Mouse (Mus musculus): ENCODE data around the gene Grik3. TPM values are rescaled to one million over a fixed set of nuclear protein-coding genes. Genes with fewer than 3 reads are reported as not detected.
"Not testable (repeated sequence)": the region's sequence is repeated elsewhere in the genome, so short reads cannot be mapped to it uniquely, and the experiment has no call there.

Gene Grik3
- polyA plus RNA-seq, 1 experiment from 2014 or later = 4.7 TPM

DNA sequence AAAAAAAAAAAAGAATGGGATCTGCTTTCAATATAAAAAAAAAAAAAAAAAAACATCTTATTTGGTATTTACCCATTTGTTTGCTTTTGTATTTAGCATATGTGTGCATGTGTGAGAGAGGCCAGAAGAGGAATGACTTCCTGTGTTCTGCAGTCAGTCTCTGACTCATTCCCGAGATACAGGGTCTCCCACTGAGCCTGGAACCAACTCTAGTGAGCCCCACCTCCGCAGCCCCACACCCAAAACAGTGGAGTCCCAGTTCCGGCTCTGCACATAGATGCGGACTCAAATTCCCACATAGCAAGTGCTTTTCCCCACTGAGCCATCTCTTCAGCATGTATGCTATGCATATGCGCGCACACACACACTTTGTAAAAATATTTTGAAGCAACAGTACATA lies 115.6 kb downstream of the Grik3 start:
- no peak overlapping the region for H3K9ac ChIP-seq
- no peak overlapping the region for H3K4me3 ChIP-seq
- no peak overlapping the region for H3K4me2 ChIP-seq
- H3K27me3 ChIP-seq = 0 out of 2 replicates have a peak, but pooled peaks cover 14% of the 10 kb centered on the region
- no peaks in the 10 kb centered on the region for H3K36me3 ChIP-seq (ENCODE audit: poor library complexity, severe bottlenecking)
- 84% methylated on average over 6 of the region's 6 CpGs for WGBS
- peaks cover 22% of the 10 kb centered on the region for H3K4me1 ChIP-seq
- ATAC-seq = no peak
- H3K9me3 ChIP-seq (replicated peaks) = no peaks in the 10 kb centered on the region; the same call in 1 of the 2 replicates
- H3K27ac ChIP-seq = no peak overlapping the region

DNA sequence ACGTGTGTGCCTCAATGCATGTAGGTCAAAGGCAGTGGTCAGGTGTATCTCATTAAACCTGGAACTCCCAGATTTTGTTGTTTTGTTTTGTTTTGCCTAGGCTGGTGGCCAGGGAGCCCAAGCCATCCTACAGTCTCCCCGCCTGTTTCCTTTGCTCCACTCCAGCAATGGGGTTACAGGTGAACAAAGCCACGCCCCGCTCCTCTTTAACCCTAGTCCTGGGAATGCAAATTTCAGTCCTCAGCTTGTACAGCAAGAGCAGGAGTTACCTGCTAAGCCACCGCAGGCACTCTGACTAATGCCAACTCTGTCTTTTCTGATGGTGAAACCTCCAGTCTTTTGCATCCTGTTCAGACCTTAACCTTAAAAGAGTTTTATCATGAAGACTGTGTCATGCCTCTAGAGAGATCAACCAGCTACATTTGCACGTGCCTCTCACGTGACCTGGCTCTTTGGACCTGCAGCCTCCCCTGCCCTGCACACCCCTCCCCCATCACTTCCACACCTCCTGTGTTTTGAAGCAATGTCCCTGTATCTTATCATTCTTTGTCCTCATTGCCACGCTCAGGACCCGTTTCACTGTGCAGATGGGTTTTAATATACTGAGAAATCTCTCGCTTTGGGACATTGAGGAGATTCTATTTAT lies 117.0 kb downstream of the Grik3 start:
- Histone ChIP-seq H3K4me3 (no peak overlapping the region), H3K36me3 (ENCODE audit: poor library complexity, severe bottlenecking) (no peaks in the 10 kb centered on the region), H3K9ac (no peak overlapping the region), H3K4me2 (no peak overlapping the region), H3K4me1 (peaks cover 20% of the 10 kb centered on the region), H3K27ac (no peak overlapping the region), H3K27me3 (0 out of 2 replicates have a peak, but pooled peaks cover 12% of the 10 kb centered on the region), H3K9me3 (replicated peaks) (no peaks in the 10 kb centered on the region; the same call in 1 of the 2 replicates)
- no peak for ATAC-seq
- 62% methylated on average over 10 of the region's 10 CpGs for WGBS

DNA sequence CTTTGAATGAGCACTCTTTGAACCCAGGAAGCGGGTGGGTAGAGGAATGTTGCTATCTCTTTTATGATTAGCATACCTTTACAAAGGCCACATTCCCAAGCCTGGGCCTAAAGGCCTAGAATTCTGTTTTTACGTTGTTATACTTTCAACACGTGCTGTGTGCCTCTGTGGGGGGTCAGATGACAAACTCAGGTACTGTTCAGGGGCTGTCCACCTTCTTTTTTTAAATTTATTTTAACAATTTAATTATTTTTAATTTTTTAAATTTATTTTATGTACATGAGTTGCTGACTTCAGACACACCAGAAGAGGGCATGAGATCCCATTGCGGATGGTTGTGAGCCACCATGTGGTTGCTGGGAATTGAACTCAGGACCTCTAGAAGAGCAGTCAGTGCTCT lies 118.4 kb downstream of the Grik3 start:
- WGBS = 64% methylated on average over 3 of the region's 4 CpGs

DNA sequence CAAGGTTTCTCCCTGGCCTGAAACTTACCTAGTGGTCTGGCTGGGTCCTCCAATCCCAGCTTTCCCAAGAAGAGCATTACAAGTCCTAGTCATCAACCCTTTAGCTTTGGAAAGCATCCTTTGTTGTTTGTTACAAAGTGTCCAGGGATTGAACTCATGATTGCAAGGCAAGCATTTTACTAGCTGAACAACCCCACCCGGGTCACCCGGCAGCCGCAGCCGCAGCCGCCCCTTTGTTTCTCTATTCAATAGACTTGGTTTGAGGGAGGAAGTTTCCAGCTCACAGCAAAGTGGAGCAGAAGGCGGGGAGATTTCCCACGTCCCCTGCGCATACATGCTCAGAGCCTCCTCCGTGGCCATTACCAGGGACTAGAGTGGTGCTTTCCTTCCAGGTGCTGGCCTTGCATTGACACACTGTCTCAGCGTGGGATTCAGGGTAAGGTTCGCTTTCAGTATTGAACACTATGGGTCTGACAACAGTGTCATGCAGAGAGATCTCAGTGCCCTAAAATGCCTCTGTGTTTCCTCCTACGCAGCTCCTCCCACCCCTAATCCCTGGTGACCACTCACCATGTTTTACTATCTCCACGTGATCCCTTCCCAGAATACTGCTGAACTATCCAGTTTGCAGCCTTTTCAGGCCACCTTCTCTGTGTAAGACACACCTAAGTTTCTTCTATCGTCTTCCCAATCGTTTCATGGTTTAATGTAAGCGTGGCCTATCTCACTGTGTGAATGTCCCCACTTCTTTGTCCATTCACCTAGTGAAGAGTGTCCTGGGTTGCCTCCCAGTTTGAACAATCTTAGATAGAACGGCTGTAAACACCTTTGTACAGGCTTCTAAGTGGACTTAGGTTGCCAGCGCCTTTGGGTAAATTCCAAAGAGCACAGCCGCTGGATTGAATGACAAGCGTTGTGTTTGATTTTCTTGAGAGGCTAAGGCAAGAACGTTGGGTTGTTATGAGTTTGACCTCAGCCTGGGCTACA lies 119.1 kb downstream of the Grik3 start:
- Histone ChIP-seq H3K9ac (no peak overlapping the region), H3K4me2 (no peak overlapping the region), H3K36me3 (ENCODE audit: poor library complexity, severe bottlenecking) (no peaks in the 10 kb centered on the region), H3K4me1 (peaks cover 10% of the 10 kb centered on the region), H3K9me3 (replicated peaks) (no peaks in the 10 kb centered on the region; the same call in 1 of the 2 replicates), H3K4me3 (no peak overlapping the region), H3K27me3 (0 out of 2 replicates have a peak, but pooled peaks cover 9% of the 10 kb centered on the region), H3K27ac (no peak overlapping the region)
- no peak for ATAC-seq
- 54% methylated on average over 21 of the region's 21 CpGs for WGBS

More for the DNA sequence above, 118.4 kb downstream of the Grik3 start:
- H3K27ac ChIP-seq; H3K4me3 ChIP-seq; H3K9me3 ChIP-seq (replicated peaks); ATAC-seq; H3K27me3 ChIP-seq; H3K4me2 ChIP-seq; H3K36me3 ChIP-seq (ENCODE audit: poor library complexity, severe bottlenecking); H3K9ac ChIP-seq: not testable (repeated sequence)
- H3K4me1 ChIP-seq = peaks cover 15% of the 10 kb centered on the region

DNA sequence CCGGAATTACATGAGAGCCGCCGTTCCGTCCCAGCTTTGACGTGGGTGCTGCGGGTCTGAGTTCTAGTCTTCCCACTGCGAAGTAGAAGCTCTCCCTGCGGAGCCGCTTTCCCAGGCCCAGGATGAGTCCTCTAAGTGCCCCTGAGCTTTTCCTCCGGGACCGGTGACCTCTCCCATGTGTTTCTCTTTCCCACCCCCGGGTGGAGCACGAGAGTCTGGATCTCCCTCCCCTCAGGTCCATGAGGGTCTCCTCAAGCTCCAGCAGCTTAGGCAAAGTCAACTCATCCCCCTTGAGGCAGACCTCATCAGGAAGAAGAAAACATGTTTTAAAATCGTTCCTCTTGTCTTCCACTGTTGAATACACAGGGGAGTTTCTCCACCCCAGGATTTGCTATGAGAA lies 127.4 kb downstream of the Grik3 start:
- no peak overlapping the region for H3K9ac ChIP-seq
- no peak for ATAC-seq
- H3K4me2 ChIP-seq = no peak overlapping the region
- peaks cover 12% of the 10 kb centered on the region; the same call in 1 of the 2 replicates for H3K4me1 ChIP-seq
- H3K27me3 ChIP-seq = no peaks in the 10 kb centered on the region
- no peaks in the 10 kb centered on the region for H3K36me3 ChIP-seq (ENCODE audit: poor library complexity, severe bottlenecking)
- no peak overlapping the region for H3K27ac ChIP-seq
- 88% methylated on average over 14 of the region's 14 CpGs for WGBS
- H3K9me3 ChIP-seq (replicated peaks) = no peaks in the 10 kb centered on the region
- H3K4me3 ChIP-seq = no peak overlapping the region

DNA sequence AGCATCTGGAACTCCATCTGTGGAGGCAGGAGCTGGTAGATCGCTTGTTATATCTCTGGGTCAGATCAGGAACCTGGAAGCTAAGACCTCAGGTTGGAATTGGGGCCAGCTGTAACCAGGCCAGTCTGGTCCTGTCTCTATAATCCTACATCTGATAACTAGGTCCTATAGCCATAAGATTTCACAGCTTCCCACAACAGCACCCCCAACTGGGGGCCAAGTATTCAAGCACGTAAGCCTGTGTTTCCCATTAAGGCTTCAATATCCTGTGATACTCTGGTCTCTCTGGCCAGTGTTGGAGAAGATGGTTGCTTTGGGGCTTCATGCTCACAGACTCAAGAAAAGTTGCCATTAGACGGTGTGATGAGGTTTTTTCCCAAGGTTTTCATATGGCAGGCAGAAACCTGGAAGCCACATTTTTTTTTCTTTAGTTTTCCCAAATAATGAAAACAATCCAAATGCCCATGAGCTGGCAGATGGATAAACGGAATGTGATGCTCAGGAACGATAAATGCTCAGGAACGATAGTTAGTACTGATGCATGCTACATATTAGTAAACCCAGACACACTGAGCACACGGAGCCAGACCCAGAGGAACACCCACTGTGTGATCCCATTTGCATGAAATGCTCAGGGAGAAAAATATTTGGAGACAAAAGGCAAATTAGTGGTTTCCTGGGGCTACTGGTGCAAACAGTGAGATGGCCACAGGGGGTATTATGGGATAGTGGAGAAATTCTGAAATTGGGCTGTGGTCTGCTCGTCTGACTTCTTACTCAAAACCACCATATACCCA lies 128.2 kb downstream of the Grik3 start:
- Histone ChIP-seq H3K4me1 (peaks cover 12% of the 10 kb centered on the region; the same call in 1 of the 2 replicates), H3K4me3 (no peak overlapping the region), H3K4me2 (no peak overlapping the region), H3K27me3 (no peaks in the 10 kb centered on the region), H3K36me3 (ENCODE audit: poor library complexity, severe bottlenecking) (no peaks in the 10 kb centered on the region), H3K9ac (no peak overlapping the region), H3K27ac (no peak overlapping the region), H3K9me3 (replicated peaks) (no peaks in the 10 kb centered on the region)
- ATAC-seq = no peak
- 78% methylated on average over 8 of the region's 8 CpGs for WGBS

DNA sequence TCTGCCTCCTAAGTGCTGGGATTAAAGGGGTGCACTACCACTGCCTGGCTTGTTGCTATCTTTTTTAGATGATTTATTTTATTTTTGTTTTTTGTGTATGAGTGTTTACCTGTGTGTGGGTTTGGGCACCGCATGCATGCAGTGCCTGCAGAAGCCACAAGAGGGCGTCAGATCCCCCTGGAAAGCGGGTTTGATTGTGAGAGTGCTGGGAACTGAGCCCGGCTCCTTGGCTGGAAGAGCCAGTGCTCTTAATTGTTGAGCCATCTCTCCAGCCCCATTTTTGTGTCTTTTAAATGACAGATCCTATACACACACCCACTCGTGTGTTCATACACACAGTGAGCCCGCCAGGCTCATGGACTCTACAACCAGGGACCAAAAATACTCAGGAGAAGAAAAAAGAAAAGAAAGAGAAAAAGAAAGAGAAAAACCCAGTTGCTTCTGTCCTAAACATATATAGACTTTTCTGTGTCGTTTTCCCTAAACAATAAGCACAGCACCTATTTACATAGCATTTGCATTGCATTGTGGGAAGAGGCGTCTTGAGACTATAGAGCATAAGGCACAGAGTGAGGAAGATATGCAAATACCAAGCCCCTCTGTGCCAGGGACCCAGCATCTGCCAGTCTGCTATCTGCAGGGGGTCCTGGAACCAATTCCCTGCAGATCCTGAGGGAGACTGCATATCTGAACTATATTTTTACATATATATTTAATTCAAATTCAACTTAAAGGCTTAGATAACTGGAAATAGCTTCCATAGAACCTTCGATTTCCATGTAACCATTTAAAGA lies 134.6 kb downstream of the Grik3 start:
- no peak; the same call in 1 of the 2 replicates for ATAC-seq
- no peak overlapping the region for H3K9ac ChIP-seq
- peaks cover 25% of the 10 kb centered on the region for H3K4me1 ChIP-seq
- no peaks in the 10 kb centered on the region for H3K27me3 ChIP-seq
- peaks cover 7% of the 10 kb centered on the region; the same call in 1 of the 2 replicates for H3K9me3 ChIP-seq (replicated peaks)
- H3K36me3 ChIP-seq (ENCODE audit: poor library complexity, severe bottlenecking) = 0 out of 2 replicates have a peak, but pooled peaks cover 4% of the 10 kb centered on the region
- H3K27ac ChIP-seq = no peak overlapping the region
- no peak overlapping the region for H3K4me3 ChIP-seq
- no peak overlapping the region for H3K4me2 ChIP-seq
- 86% methylated on average over 9 of the region's 9 CpGs for WGBS

DNA sequence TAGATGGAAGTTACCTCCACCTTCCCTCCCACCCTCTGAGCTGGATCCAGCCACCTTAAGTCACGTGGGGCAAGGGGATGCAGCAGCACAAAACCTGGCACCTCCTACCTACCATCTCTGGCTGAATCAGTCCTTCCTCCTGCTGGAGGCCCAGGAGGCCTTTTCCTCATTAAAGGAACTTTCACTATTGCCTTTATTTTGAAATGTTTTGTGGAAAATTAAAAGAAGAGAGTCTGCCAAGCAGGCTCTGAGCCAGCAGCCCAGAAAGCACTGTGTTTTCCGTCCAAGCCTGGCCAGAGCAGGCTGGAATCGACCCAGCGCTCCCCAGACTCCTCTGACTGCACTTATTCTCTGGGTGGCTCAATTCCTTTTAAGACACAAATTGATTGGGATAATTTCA lies 139.0 kb downstream of the Grik3 start:
- Histone ChIP-seq H3K36me3 (ENCODE audit: poor library complexity, severe bottlenecking) (peaks cover 10% of the 10 kb centered on the region), H3K27me3 (peaks cover 8% of the 10 kb centered on the region; the same call in 1 of the 2 replicates), H3K9ac (no peak overlapping the region), H3K27ac (no peak overlapping the region), H3K4me1 (peaks cover 17% of the 10 kb centered on the region), H3K4me3 (no peak overlapping the region), H3K4me2 (no peak overlapping the region), H3K9me3 (replicated peaks) (peaks cover 11% of the 10 kb centered on the region; the same call in 1 of the 2 replicates)
- WGBS = 40% methylated on average over 4 of the region's 4 CpGs
- ATAC-seq = no peak

DNA sequence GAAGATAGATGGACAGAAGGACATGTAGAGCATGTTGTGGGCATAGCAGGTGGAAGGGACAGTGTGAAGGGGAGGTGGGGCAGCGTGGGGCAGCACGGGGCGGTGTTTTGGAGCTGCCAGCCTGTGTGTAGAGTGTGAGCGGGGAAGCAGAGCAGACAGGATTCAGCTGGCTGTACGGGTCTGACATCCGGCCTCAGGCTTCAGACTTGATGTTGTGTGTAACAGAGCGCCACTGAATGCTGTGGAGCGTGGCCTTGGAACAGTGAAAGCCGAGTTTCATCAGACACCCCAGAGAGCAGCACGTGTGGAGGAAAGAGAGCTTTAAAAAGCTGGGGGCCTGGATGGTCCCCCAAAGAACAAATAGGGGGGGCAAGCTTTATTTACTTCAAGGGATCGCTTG lies 144.5 kb downstream of the Grik3 start:
- Histone ChIP-seq H3K9me3 (replicated peaks) (0 out of 2 replicates have a peak, but pooled peaks cover 6% of the 10 kb centered on the region), H3K4me2 (no peak overlapping the region), H3K4me3 (no peak overlapping the region), H3K36me3 (ENCODE audit: poor library complexity, severe bottlenecking) (peaks cover 6% of the 10 kb centered on the region), H3K27me3 (peaks cover 8% of the 10 kb centered on the region; the same call in 1 of the 2 replicates), H3K4me1 (peaks cover 14% of the 10 kb centered on the region), H3K27ac (no peak overlapping the region), H3K9ac (no peak overlapping the region)
- no peak for ATAC-seq
- 88% methylated on average over 11 of the region's 11 CpGs for WGBS

DNA sequence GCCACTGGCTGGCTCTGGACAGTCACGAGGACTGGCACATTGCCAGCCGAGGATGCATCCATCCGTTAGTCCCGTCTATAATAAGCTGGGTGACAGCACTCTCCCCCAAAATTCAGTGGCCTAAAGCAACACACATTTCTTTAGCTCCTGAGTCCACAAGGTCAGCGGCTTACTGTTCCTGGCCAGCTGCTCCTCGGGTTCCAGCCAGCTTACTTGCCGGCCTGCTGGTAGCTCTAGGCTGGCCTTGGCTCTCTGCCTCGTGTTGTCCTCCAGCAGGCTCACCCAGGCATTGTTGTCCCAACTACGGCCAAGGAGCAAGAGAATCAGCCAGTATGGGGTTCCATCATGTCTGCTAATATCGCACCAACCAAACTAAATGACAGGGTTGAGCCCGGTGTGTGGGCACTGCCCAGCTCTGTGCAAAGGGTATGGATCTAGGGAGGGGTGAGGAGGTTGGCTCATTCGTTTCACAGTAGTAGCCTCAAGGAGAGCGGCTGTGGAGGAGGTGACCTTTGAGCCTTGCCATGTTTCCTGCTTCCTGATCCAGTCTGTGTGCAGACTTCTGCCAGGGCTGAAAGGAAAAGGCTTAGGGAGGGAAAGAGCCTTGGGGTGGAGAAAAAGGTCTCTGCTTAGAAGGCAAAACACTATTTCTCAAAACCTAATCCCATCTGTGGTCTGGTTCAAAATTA lies 146.3 kb downstream of the Grik3 start:
- Histone ChIP-seq H3K36me3 (ENCODE audit: poor library complexity, severe bottlenecking) (peaks cover 7% of the 10 kb centered on the region; the same call in 1 of the 2 replicates), H3K9ac (no peak overlapping the region), H3K27ac (no peak overlapping the region), H3K27me3 (peaks cover 8% of the 10 kb centered on the region; the same call in 1 of the 2 replicates), H3K4me2 (no peak overlapping the region), H3K9me3 (replicated peaks) (no peaks in the 10 kb centered on the region), H3K4me1 (peaks cover 11% of the 10 kb centered on the region), H3K4me3 (no peak overlapping the region)
- WGBS = 73% methylated on average over 13 of the region's 13 CpGs
- no peak for ATAC-seq
